Mouse (Mus musculus) brain, embryonic 14.5 days (tissue): ENCODE measurements at regions not wholly inside any gene's neighbourhood (a gene's known extent, or its start where the extent isn't known, plus 50 kb on each side); places are given as distances from the start of the nearest gene placed in this dataset.

Experiments used
- CTCF ChIP-seq: fragments of 200-500 bp; IDR thresholded peaks from 2 replicates; pipeline ENCODE4 v1.5.1; 2012; ENCODE audit warnings: inconsistent platforms, mild to moderate bottlenecking, moderate library complexity, borderline replicate concordance; ENCODE audit not compliant: insufficient read depth, insufficient read length; ENCODE audit errors: extremely low read depth
- POLR2A ChIP-seq: fragments of 200-500 bp; IDR thresholded peaks from 2 replicates; pipeline ENCODE4 v1.6.1; 2012; ENCODE audit warnings: mild to moderate bottlenecking, inconsistent platforms, borderline replicate concordance; ENCODE audit not compliant: poor library complexity, insufficient read depth, insufficient read length, severe bottlenecking; ENCODE audit errors: extremely low read depth

DNA sequence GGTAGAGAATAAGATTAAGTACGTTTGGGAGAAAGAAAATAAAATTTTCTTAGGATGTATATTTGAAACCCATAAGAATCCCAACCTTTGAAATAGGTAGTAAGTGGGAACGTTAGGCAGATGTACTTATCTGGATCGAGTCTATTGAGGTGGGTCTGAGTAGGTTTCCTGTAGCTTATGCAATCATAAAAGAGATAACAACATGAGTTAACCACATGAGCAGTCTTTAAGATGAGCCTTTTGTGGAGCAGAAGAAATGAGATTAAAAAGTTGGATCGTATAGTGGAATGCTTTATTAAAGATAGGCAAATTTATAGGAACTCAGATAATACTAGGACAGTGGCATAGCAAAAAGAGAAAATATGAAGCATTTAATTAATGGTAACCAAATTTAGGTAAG is 646.3 kb upstream of the Diaph2 start:
- TF ChIP-seq CTCF (no peak), POLR2A (no peak)
